Mouse (Mus musculus): Measurements from ENCODE around the gene Arl9.

- TF ChIP-seq CTCF (IDR thresholded peaks at IDR 0.05; ENCODE audit: low read depth) (no peak), EP300 (IDR thresholded peaks at IDR 0.05; ENCODE audit: low read depth) (no peak)
Measured at GRCm38 (mm10) chr5:77013171-77013570, 9.3 kb downstream of the Arl9 start.

All from liver, embryonic 14.5 days (tissue).